In the genomic region with DNA sequence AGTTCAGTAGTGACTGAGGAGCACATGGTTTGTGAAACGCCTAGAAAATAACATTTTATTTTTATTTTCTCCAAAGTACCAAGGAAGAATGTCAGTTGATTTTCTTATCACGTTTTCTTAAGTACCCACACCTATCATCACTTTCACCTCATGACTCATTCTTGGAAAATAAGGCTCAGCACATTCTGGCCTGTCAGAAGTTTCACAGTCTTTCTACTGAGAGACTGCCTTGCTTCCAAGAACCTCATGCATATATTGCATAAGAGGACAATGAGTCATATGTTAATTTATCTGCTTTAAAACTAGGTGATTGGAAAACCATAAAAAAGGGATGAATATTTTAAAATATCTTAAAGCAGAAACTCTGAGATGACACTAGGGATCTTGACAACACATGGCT, we compare ENCODE assay signal across 18 mouse cellular contexts. TPM values are rescaled to one million over a fixed set of nuclear protein-coding genes. Genes with fewer than 3 reads are reported as not detected.
DNase-seq lines count a peak whose midpoint lies in the region; ATAC-seq and TF ChIP-seq lines count a peak whose summit lies in the region.
"Had no signal": no experiment of that assay in that cellular context is flagged by ENCODE, and none has a peak within 500 bp of the region (broad histone marks: within the 10 kb centered on the region; RNA-seq: fewer than 3 reads in every experiment).

No protein-coding gene starts in this region.

- H3K36me3 ChIP-seq in midbrain, embryonic 11.5 days (ENCODE audit: control insufficient read depth, insufficient read depth, low read length): no peaks in the 10 kb centered on the region
- no peaks in the 10 kb centered on the region for H3K36me3 ChIP-seq in midbrain, embryonic 15.5 days (replicated peaks)
- no peaks in the 10 kb centered on the region for H3K36me3 ChIP-seq in intestine, postnatal 0 days (ENCODE audit: control insufficient read depth, insufficient read depth)
- no peaks in the 10 kb centered on the region for H3K36me3 ChIP-seq in hindbrain, postnatal 0 days (ENCODE audit: insufficient read depth, low read length)
- H3K36me3 ChIP-seq: forebrain, embryonic 12.5 days; heart, embryonic 15.5 days; limb, embryonic 13.5 days; lung, embryonic 15.5 days had no signal

- H3K9ac ChIP-seq in midbrain, embryonic 11.5 days (ENCODE audit: low read length): no peak overlapping the region
- no peak overlapping the region for H3K9ac ChIP-seq in midbrain, embryonic 15.5 days
- no peak overlapping the region for H3K9ac ChIP-seq in intestine, postnatal 0 days (ENCODE audit: low read depth, low read length)
- no peak overlapping the region for H3K9ac ChIP-seq in hindbrain, postnatal 0 days (replicated peaks; ENCODE audit: low read length)
- H3K9ac ChIP-seq: forebrain, embryonic 12.5 days; heart, embryonic 15.5 days; limb, embryonic 13.5 days; lung, embryonic 15.5 days had no signal

- no peaks in the 10 kb centered on the region for H3K9me3 ChIP-seq in midbrain, embryonic 11.5 days (ENCODE audit: control insufficient read depth, low read length)
- H3K9me3 ChIP-seq in midbrain, embryonic 15.5 days: no peaks in the 10 kb centered on the region
- no peaks in the 10 kb centered on the region for H3K9me3 ChIP-seq in intestine, postnatal 0 days (ENCODE audit: control insufficient read depth)
- no peaks in the 10 kb centered on the region for H3K9me3 ChIP-seq in hindbrain, postnatal 0 days (ENCODE audit: low read length)
- H3K9me3 ChIP-seq: forebrain, embryonic 12.5 days; heart, embryonic 15.5 days; limb, embryonic 13.5 days; lung, embryonic 15.5 days had no signal

- no peak for ATAC-seq in midbrain, embryonic 11.5 days (ENCODE audit: low FRiP score)
- no peak for ATAC-seq in midbrain, embryonic 15.5 days (replicated peaks)
- ATAC-seq in intestine, postnatal 0 days: peak; percentile 85
- no peak for ATAC-seq in hindbrain, postnatal 0 days
- ATAC-seq: midbrain, embryonic 16.5 days; Patski had no signal

- no peak overlapping the region for H3K4me2 ChIP-seq in midbrain, embryonic 11.5 days
- H3K4me2 ChIP-seq in midbrain, embryonic 15.5 days: no peak overlapping the region
- no peak overlapping the region for H3K4me2 ChIP-seq in intestine, postnatal 0 days (replicated peaks; ENCODE audit: low read depth)
- H3K4me2 ChIP-seq in hindbrain, postnatal 0 days (ENCODE audit: low read depth, low read length): no peak overlapping the region
- H3K4me2 ChIP-seq: forebrain, embryonic 12.5 days; heart, embryonic 15.5 days; limb, embryonic 13.5 days; lung, embryonic 15.5 days had no signal

- H3K4me3 ChIP-seq in midbrain, embryonic 11.5 days (ENCODE audit: low read depth, low read length): no peak overlapping the region
- no peak overlapping the region for H3K4me3 ChIP-seq in midbrain, embryonic 15.5 days
- no peak overlapping the region for H3K4me3 ChIP-seq in intestine, postnatal 0 days (ENCODE audit: low read depth, low read length)
- H3K4me3 ChIP-seq in hindbrain, postnatal 0 days (ENCODE audit: low read length): no peak overlapping the region
- H3K4me3 ChIP-seq: forebrain, embryonic 12.5 days; heart, embryonic 15.5 days; limb, embryonic 13.5 days; lung, embryonic 15.5 days had no signal

- no peaks in the 10 kb centered on the region for H3K4me1 ChIP-seq in midbrain, embryonic 11.5 days (ENCODE audit: control insufficient read depth, insufficient read depth, low read length)
- H3K4me1 ChIP-seq in midbrain, embryonic 15.5 days: no peaks in the 10 kb centered on the region
- H3K4me1 ChIP-seq in intestine, postnatal 0 days (replicated peaks; ENCODE audit: control insufficient read depth, insufficient read depth, low read length): 0 out of 2 replicates have a peak, but pooled peaks cover 3% of the 10 kb centered on the region
- no peaks in the 10 kb centered on the region for H3K4me1 ChIP-seq in hindbrain, postnatal 0 days (ENCODE audit: insufficient read depth, low read length)
- H3K4me1 ChIP-seq: forebrain, embryonic 12.5 days; heart, embryonic 15.5 days; lung, embryonic 15.5 days had no signal

- peak; percentile 28 for DNase-seq in midbrain, embryonic 11.5 days (ENCODE audit: low spot score, missing footprints)
- DNase-seq in NIH3T3 (ENCODE audit: low read depth): peak; percentile 77
- no peak for DNase-seq in hindbrain, postnatal 0 days (ENCODE audit: low spot score)
- no peak for DNase-seq in thymus, postnatal 0 days (ENCODE audit: low spot score)
- no peak for DNase-seq in retina, embryonic 14.5 days (ENCODE audit: low spot score)
- DNase-seq: adrenal gland, adult 2 months; gastrocnemius, postnatal 10 days; kidney, postnatal 36 days had no signal

- no peaks in the 10 kb centered on the region for H3K27me3 ChIP-seq in midbrain, embryonic 11.5 days (ENCODE audit: control insufficient read depth, insufficient read depth, low read length)
- H3K27me3 ChIP-seq in midbrain, embryonic 15.5 days (replicated peaks): no peaks in the 10 kb centered on the region
- H3K27me3 ChIP-seq in intestine, postnatal 0 days (replicated peaks; ENCODE audit: control insufficient read depth, insufficient read depth, low read length): no peaks in the 10 kb centered on the region
- H3K27me3 ChIP-seq in hindbrain, postnatal 0 days (ENCODE audit: insufficient read depth, low read length): no peaks in the 10 kb centered on the region
- H3K27me3 ChIP-seq: forebrain, embryonic 12.5 days; heart, embryonic 15.5 days; limb, embryonic 13.5 days; lung, embryonic 15.5 days; Patski had no signal

- TF ChIP-seq CTCF in intestine, postnatal 0 days (IDR thresholded peaks at IDR 0.05; ENCODE audit: low read depth): no peak
- no peak for TF ChIP-seq CTCF in hindbrain, postnatal 0 days (IDR thresholded peaks at IDR 0.05; ENCODE audit: low read depth)

- no peak overlapping the region for H3K27ac ChIP-seq in midbrain, embryonic 11.5 days (ENCODE audit: low read depth, low read length)
- H3K27ac ChIP-seq in midbrain, embryonic 15.5 days: no peak overlapping the region
- no peak overlapping the region for H3K27ac ChIP-seq in intestine, postnatal 0 days (ENCODE audit: low read depth, low read length)
- H3K27ac ChIP-seq in hindbrain, postnatal 0 days: no peak overlapping the region
- H3K27ac ChIP-seq: forebrain, embryonic 12.5 days; heart, embryonic 15.5 days; limb, embryonic 13.5 days; lung, embryonic 15.5 days had no signal

- WGBS in midbrain, embryonic 11.5 days: 83% methylated on average over 2 of the region's 2 CpGs
- 84% methylated on average over 2 of the region's 2 CpGs for whole genome bisulfite sequencing in midbrain, embryonic 15.5 days
- WGBS in intestine, postnatal 0 days: 40% methylated on average over 2 of the region's 2 CpGs
- 76% methylated on average over 2 of the region's 2 CpGs for WGBS in hindbrain, postnatal 0 days

RNA-seq across cellular contexts. Expression of gene Ppp1r1c, which starts 9.4 kb away (rescaled TPM):
- 1.4 and 2.1 TPM in 2 replicates for polyA plus RNA-seq in midbrain, embryonic 11.5 days (2014; fragmentation: Nextera tagmentation; extraction: Ambion mirVana)
- 2.6 and 3.7 TPM in 2 replicates for polyA plus RNA-seq in midbrain, embryonic 15.5 days (2015; fragmentation: Nextera tagmentation; extraction: Ambion mirVana)
- polyA plus RNA-seq in intestine, postnatal 0 days (2015; fragmentation: Nextera tagmentation; extraction: Ambion mirVana): not detected in 2 replicates
- 2.2 and 5.8 TPM in 2 replicates for total RNA-seq in hindbrain, postnatal 0 days (2014; rRNA removed)
- 4.4 and 6.4 TPM in 2 replicates for polyA plus RNA-seq in hindbrain, postnatal 0 days (2015; fragmentation: Nextera tagmentation; extraction: Ambion mirVana)
- polyA plus RNA-seq in thymus, postnatal 0 days (2015; fragmentation: Nextera tagmentation; extraction: Ambion mirVana): 0.22 TPM in 1 of 2 replicates, not detected in the other
- total RNA-seq: adrenal gland, adult 2 months; gastrocnemius, postnatal 10 days had no signal
- polyA plus RNA-seq: adrenal gland, adult 2 months; Patski; stomach, embryonic 14.5 days; urinary bladder, adult 2 months had no signal

Comparison
In these comparisons a context has a peak if more than half of its experiments do, and no peak if none do; other contexts are left out.
1. DNase-seq: peak in midbrain, embryonic 11.5 days (single experiment) and NIH3T3 (single experiment); none in hindbrain, postnatal 0 days (single experiment), thymus, postnatal 0 days (single experiment) and retina, embryonic 14.5 days (single experiment).